Mouse (Mus musculus) kidney, adult 2 months (tissue): ENCODE results near the gene Prkag2.

Experiments
- CTCF ChIP-seq: fragments of 200-500 bp; conservative IDR thresholded peaks from 2 replicates; pipeline ENCODE4 v1.5.1; 2011; ENCODE audit warnings: low read depth, mild to moderate bottlenecking, control low read depth, low read length, moderate library complexity, mixed read lengths; ENCODE audit not compliant: insufficient read depth, insufficient read length
- POLR2A ChIP-seq: fragments of 200-500 bp; IDR thresholded peaks from one replicate; pipeline ENCODE4 v1.6.1; 2011; ENCODE audit warnings: low read depth, low read length, control low read depth

- TF ChIP-seq CTCF (no peak), POLR2A (no peak)
These were observed 208.0 kb downstream of the Prkag2 start for GRCm38 (mm10) chr5:24892461-24892860.
